Mouse (Mus musculus) adipocyte (in vitro differentiated cells): Measurements from ENCODE around the gene Vmn1r68.

Experiments
- DNase-seq: peaks from one replicate; pipeline ENCODE4 v3.0.0-alpha.2; 2016; ENCODE audit warnings: low spot score

Vmn1r68 gene

GRCm38 (mm10) chr7:10558385-10558784, at the start of gene Vmn1r68:
Vmn1r68 (minus strand) TSS chr7:10558485.
- DNase-seq: no peak

- DNase-seq: no peak
These were observed 62.7 kb downstream of the Vmn1r68 start for GRCm38 (mm10) chr7:10495578-10495977.

- peak; percentile 67 for DNase-seq
These were observed 63.3 kb downstream of the Vmn1r68 start, which contains the start of gene Zik1 for GRCm38 (mm10) chr7:10494786-10495521. Zik1 (minus strand) TSS chr7:10495394.

GRCm38 (mm10) chr7:10480588-10481233, 77.6 kb downstream of the Vmn1r68 start:
- DNase-seq: no peak

GRCm38 (mm10) chr7:10479813-10480212, 78.5 kb downstream of the Vmn1r68 start:
- DNase-seq: no peak

- DNase-seq: no peak
These were observed 100.1 kb downstream of the Vmn1r68 start for GRCm38 (mm10) chr7:10458166-10458565.
